Mouse (Mus musculus) embryonic stem cell, embryonic (primary cell): Measurements from ENCODE around the gene Cnrip1.

Experiments used
- CTCF ChIA-PET, 4 experiments: fragments of 300-600 bp in 2 of 4; fragments of 350-600 bp in 2 of 4; sonication (Branson Sonifier 250); formaldehyde crosslinking; loops; one replicate each; lab custom pipeline; 2022; ENCODE audit warnings: inconsistent platforms in 2 of 4; lab: Charles Lee
- POLR2A ChIA-PET, 4 experiments: fragments of 300-600 bp in 2 of 4; fragments of 350-600 bp in 2 of 4; sonication (Branson Sonifier 250); formaldehyde crosslinking; loops; one replicate each; lab custom pipeline; 2022; ENCODE audit warnings: antibody characterized with exemption in 4 of 4, inconsistent platforms in 1 of 4; lab: Charles Lee

Cnrip1 gene

GRCm38 (mm10) chr11:17083455-17083854 is 32.1 kb downstream of the Cnrip1 start:
- ChIA-PET CTCF (interaction anchor here in 2 of 4 experiments (0.5 to 1.0 kb wide), 3 partner anchors 109 to 377 kb away, joined by 3 to 4 read pairs (median 3); no protein-coding TSS in a partner anchor), POLR2A (interaction anchor here in 2 of 4 experiments (0.6 to 0.9 kb wide), 2 partner anchors 111 to 174 kb away, joined by 3 to 4 read pairs; partner anchors contain the start of gene C1d (in 1 of the 2))

DNA sequence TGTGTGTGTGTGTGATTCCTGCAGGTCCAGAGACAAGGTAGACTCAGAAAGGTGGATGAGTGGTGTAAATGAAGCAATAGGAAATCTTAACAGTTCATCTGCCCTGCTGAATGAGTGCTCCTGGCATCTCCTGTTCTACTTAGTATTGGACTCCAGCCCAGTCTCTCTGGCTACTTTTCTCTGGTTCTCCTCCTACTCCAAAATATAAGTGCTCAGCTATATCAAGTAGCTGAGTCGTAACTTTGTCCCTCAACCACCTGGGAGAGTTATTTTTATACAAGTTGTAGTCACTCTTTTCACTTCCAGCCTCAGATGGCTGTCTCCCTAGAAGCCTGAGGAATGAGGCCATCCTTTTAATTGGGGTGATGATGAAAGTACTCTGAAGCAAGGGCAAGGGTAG is 32.5 kb downstream of the Cnrip1 start:
- CTCF ChIA-PET: interaction anchor here in 1 of 4 experiments (0.7 kb wide), 1 partner anchor 377 kb away, joined by 3 read pairs; no protein-coding TSS in a partner anchor

DNA sequence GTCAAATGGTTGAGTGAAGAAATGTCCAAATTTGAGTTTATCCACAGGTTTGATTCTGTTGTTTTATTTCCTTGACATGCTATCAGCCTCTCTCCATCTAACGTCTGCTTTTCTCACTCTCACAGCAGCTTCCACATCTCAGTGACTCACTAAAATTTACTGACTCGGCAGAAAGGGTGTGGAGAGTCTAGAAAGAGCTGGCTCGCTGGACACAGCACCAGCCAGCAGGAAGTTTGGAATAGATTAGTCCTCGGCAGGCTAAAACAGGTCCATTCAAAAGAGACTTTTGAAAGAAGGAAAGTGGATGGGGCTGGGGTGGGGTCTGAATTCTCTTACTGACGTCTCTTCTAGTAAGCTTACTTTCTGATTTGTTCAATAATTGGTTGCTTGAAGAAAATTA is 34.7 kb downstream of the Cnrip1 start:
- CTCF ChIA-PET: interaction anchor here in 1 of 4 experiments (0.6 kb wide), 1 partner anchor 576 kb away, joined by 4 read pairs; no protein-coding TSS in a partner anchor

More for the DNA sequence above, 32.5 kb downstream of the Cnrip1 start:
- POLR2A ChIA-PET: no interaction called here

GRCm38 (mm10) chr11:17106936-17107335 is 55.5 kb downstream of the Cnrip1 start:
- CTCF ChIA-PET: no interaction called here
- POLR2A ChIA-PET: no interaction called here

More for the DNA sequence above, 34.7 kb downstream of the Cnrip1 start:
- POLR2A ChIA-PET: no interaction called here

DNA sequence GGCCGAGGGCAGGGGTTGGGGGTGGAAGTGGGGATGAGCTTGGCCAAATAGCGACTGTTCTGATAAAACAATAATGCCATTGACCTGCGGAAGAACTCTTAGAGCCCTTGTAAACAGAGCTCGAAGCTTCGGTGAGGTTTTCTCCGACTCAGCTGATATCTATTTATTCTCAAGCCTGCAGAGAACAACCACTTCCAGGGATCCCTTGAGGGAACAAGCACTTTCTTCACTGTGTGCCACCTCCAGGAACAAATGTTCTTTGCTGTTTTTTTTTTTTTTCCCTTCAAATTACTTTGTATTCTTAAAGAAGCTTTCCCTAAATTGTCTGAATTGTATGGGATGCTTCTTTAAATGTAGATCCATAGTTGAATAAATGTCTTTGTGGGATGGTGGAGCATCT is 56.0 kb downstream of the Cnrip1 start:
- ChIA-PET CTCF (no interaction called here), POLR2A (no interaction called here)

GRCm38 (mm10) chr11:17112419-17113090 is 61.2 kb downstream of the Cnrip1 start:
- POLR2A ChIA-PET: no interaction called here

DNA sequence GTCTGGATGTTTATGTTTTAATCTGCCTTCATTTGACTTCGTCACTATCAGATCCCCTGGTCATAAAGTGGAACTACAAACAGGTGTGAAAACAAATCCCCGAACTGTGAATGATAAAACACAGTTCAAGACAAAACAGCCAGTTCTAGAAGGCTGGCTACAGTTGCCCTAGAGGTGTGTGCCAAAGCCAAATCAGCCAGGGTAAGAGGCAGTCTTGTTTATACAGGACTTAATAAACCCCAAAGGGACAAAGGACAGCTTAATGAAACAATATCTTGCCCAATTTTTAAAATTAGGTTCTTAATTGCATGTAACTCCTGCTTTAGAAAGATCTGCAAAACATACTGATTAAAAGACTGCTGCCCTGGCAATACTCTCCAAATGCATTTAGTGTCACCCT is 75.0 kb downstream of the Cnrip1 start:
- ChIA-PET POLR2A (no interaction called here), CTCF (no interaction called here)

More at GRCm38 (mm10) chr11:17112419-17113090, 61.2 kb downstream of the Cnrip1 start:
- CTCF ChIA-PET: no interaction called here
